Mouse (Mus musculus) A20 (cell line): ENCODE measurements around the gene Osbpl3.
"Not testable (repeated sequence)": the region's sequence is repeated elsewhere in the genome, so short reads cannot be mapped to it uniquely, and the experiment has no call there.

ENCODE experiments used
- DNase-seq: peaks from one replicate; pipeline ENCODE4 v3.0.0-alpha.2; 2011; ENCODE audit warnings: low read depth, low spot score

Osbpl3 gene

GRCm38 (mm10) chr6:50453651-50454050 is 2.4 kb downstream of the Osbpl3 start:
- DNase-seq, result no peak

- DNase-seq, result no peak
These were observed 3.8 kb downstream of the Osbpl3 start for GRCm38 (mm10) chr6:50452220-50452619.

- no peak for DNase-seq
These were observed 10.4 kb downstream of the Osbpl3 start for GRCm38 (mm10) chr6:50445616-50446015.

GRCm38 (mm10) chr6:50440966-50441862 is 14.8 kb downstream of the Osbpl3 start:
- DNase-seq, result no peak

- DNase-seq, result no peak
These were observed 15.8 kb downstream of the Osbpl3 start for GRCm38 (mm10) chr6:50440197-50440596.

GRCm38 (mm10) chr6:50438900-50439299 is 17.1 kb downstream of the Osbpl3 start:
- not testable (repeated sequence) for DNase-seq

GRCm38 (mm10) chr6:50437815-50438214 is 18.2 kb downstream of the Osbpl3 start:
- peak; percentile 35 for DNase-seq

- DNase-seq, result peak; percentile 35
These were observed 19.3 kb downstream of the Osbpl3 start for GRCm38 (mm10) chr6:50436661-50437060.

GRCm38 (mm10) chr6:50432491-50432890 is 23.5 kb downstream of the Osbpl3 start:
- no peak for DNase-seq

- no peak for DNase-seq
These were observed 26.7 kb downstream of the Osbpl3 start for GRCm38 (mm10) chr6:50429299-50429698.

GRCm38 (mm10) chr6:50427051-50427732 is 28.8 kb downstream of the Osbpl3 start:
- no peak for DNase-seq

GRCm38 (mm10) chr6:50426571-50426970 is 29.4 kb downstream of the Osbpl3 start:
- DNase-seq, result no peak

- no peak for DNase-seq
These were observed 31.7 kb downstream of the Osbpl3 start for GRCm38 (mm10) chr6:50424271-50424670.

GRCm38 (mm10) chr6:50420413-50420812 is 35.6 kb downstream of the Osbpl3 start:
- no peak for DNase-seq

GRCm38 (mm10) chr6:50419518-50420290 is 36.3 kb downstream of the Osbpl3 start:
- DNase-seq, result no peak

GRCm38 (mm10) chr6:50418951-50419350 is 37.0 kb downstream of the Osbpl3 start:
- no peak for DNase-seq

GRCm38 (mm10) chr6:50416854-50417253 is 39.1 kb downstream of the Osbpl3 start:
- DNase-seq, result peak; percentile 56

GRCm38 (mm10) chr6:50415431-50415830 is 40.6 kb downstream of the Osbpl3 start:
- DNase-seq, result no peak

GRCm38 (mm10) chr6:50414547-50414946 is 41.5 kb downstream of the Osbpl3 start:
- DNase-seq, result no peak

- DNase-seq, result no peak
These were observed 42.6 kb downstream of the Osbpl3 start for GRCm38 (mm10) chr6:50413381-50413780.

- no peak for DNase-seq
These were observed 43.8 kb downstream of the Osbpl3 start for GRCm38 (mm10) chr6:50412174-50412573.

GRCm38 (mm10) chr6:50404698-50405097 is 51.3 kb downstream of the Osbpl3 start:
- no peak for DNase-seq
